Mouse (Mus musculus) stomach, postnatal 0 days (tissue): Measurements from ENCODE around the gene Nabp2. TPM values are rescaled to one million over a fixed set of nuclear protein-coding genes. Genes with fewer than 3 reads are reported as not detected.

Source experiments
- ATAC-seq: fragments of 200-750 bp; cut with Nextera tagmentation; 2 replicates; pipeline ENCODE4 v1.8.0; 2017; ENCODE audit not compliant: low FRiP score, low TSS enrichment
- DNase-seq: peaks from one replicate; pipeline ENCODE4 v3.0.0-alpha.2; 2016; ENCODE audit warnings: low spot score
- H3K27ac ChIP-seq: fragments of 300-500 bp; sonication (generic); replicated peaks from 2 replicates; pipeline ENCODE4 v1.5.1; 2014; ENCODE audit warnings: mild to moderate bottlenecking, control low read depth
- H3K27me3 ChIP-seq: fragments of 300-500 bp; sonication (generic); 2 replicates; pipeline ENCODE4 v1.6.1; 2014; ENCODE audit warnings: low read length; ENCODE audit not compliant: control insufficient read depth, insufficient read depth
- H3K36me3 ChIP-seq: fragments of 300-500 bp; sonication (generic); 2 replicates; pipeline ENCODE4 v1.6.1; 2014; ENCODE audit warnings: low read length, mixed read lengths; ENCODE audit not compliant: control insufficient read depth, insufficient read depth
- H3K4me1 ChIP-seq: fragments of 300-500 bp; sonication (generic); replicated peaks from 2 replicates; pipeline ENCODE4 v1.6.1; 2014; ENCODE audit warnings: antibody characterized with exemption; ENCODE audit not compliant: control insufficient read depth, insufficient read depth
- H3K4me2 ChIP-seq: fragments of 300-500 bp; sonication (generic); replicated peaks from 2 replicates; pipeline ENCODE4 v1.6.1; 2014; ENCODE audit warnings: low read depth, mild to moderate bottlenecking, control low read depth, moderate library complexity
- H3K4me3 ChIP-seq: fragments of 300-500 bp; sonication (generic); 2 replicates; pipeline ENCODE4 v1.5.1; 2014; ENCODE audit warnings: low read depth, low read length, control low read depth
- H3K9ac ChIP-seq: fragments of 300-500 bp; sonication (generic); 2 replicates; pipeline ENCODE4 v1.6.1; 2014; ENCODE audit warnings: mild to moderate bottlenecking, low read length, control low read depth, mixed read lengths
- H3K9me3 ChIP-seq: fragments of 300-500 bp; sonication (generic); 2 replicates; pipeline ENCODE4 v1.6.1; 2016; ENCODE audit warnings: low read length; ENCODE audit not compliant: control insufficient read depth
- CTCF ChIP-seq: IDR thresholded peaks from 2 replicates; pipeline ENCODE4 v1.5.1; 2016; ENCODE audit warnings: antibody characterized with exemption, low read depth, mild to moderate bottlenecking, moderate library complexity
- EP300 ChIP-seq: optimal IDR thresholded peaks from 2 replicates; pipeline ENCODE3; 2016; ENCODE audit warnings: antibody characterized with exemption
- WGBS: fragments of 180-500 bp; shearing (Covaris S2); extraction: QIAGEN DNeasy Blood & Tissue Kit; methylation state at CpG from one replicate; pipeline ENCODE4 v1.1.7; 2014; 5-methylcytosine and 5-hydroxymethylcytosine counted together
- polyA plus RNA-seq: library from polyadenylated mRNA; unstranded; fragments of >200 nt; fragmentation: Nextera tagmentation; extraction: Ambion mirVana; gene quantifications from 2 replicates; pipeline ENCODE4 v1.2.1, GENCODE M21; 2015

Gene Nabp2
- polyA plus RNA-seq, 1 experiment from 2014 or later: 54.4 TPM

GRCm38 (mm10) chr10:128379260-128379659, 32.0 kb downstream of the Nabp2 start:
- ATAC-seq: no peak
- no peak for TF ChIP-seq EP300
- no peak for TF ChIP-seq CTCF

GRCm38 (mm10) chr10:128378462-128378861, 32.8 kb downstream of the Nabp2 start:
- no peak for ATAC-seq
- peaks cover 3% of the 10 kb centered on the region; the same call in 1 of the 2 replicates for H3K4me1 ChIP-seq
- 58% methylated on average over 3 of the region's 3 CpGs for WGBS

More at GRCm38 (mm10) chr10:128379260-128379659, 32.0 kb downstream of the Nabp2 start:
- 93% methylated on average over 7 of the region's 7 CpGs for WGBS
- H3K4me2 ChIP-seq: no peak overlapping the region
- H3K9me3 ChIP-seq: no peaks in the 10 kb centered on the region
- no peak overlapping the region for H3K4me3 ChIP-seq
- no peak overlapping the region for H3K9ac ChIP-seq
- peaks cover 3% of the 10 kb centered on the region; the same call in 1 of the 2 replicates for H3K4me1 ChIP-seq
- no peak overlapping the region for H3K27ac ChIP-seq
- no peaks in the 10 kb centered on the region for H3K27me3 ChIP-seq
- peaks cover 28% of the 10 kb centered on the region for H3K36me3 ChIP-seq
- no peak for DNase-seq

GRCm38 (mm10) chr10:128377940-128378448, 33.3 kb downstream of the Nabp2 start:
- Histone ChIP-seq H3K36me3 (peaks cover 17% of the 10 kb centered on the region), H3K4me2 (peak overlapping the region; percentile 82), H3K27me3 (no peaks in the 10 kb centered on the region), H3K9ac (peak overlapping the region; percentile 96), H3K27ac (peak overlapping the region; percentile 93), H3K9me3 (no peaks in the 10 kb centered on the region), H3K4me1 (peaks cover 3% of the 10 kb centered on the region; the same call in 1 of the 2 replicates), H3K4me3 (peak overlapping the region; percentile 90)
- DNase-seq: no peak
- WGBS: 46% methylated on average over 14 of the region's 14 CpGs
- TF ChIP-seq CTCF (no peak), EP300 (no peak)
- ATAC-seq: no peak

More at GRCm38 (mm10) chr10:128378462-128378861, 32.8 kb downstream of the Nabp2 start:
- Histone ChIP-seq H3K27ac (no peak overlapping the region), H3K9ac (peak overlapping the region; percentile 96), H3K4me3 (no peak overlapping the region), H3K36me3 (peaks cover 21% of the 10 kb centered on the region), H3K27me3 (no peaks in the 10 kb centered on the region), H3K9me3 (no peaks in the 10 kb centered on the region), H3K4me2 (peak overlapping the region; percentile 82; the same call in 1 of the 2 replicates)
- DNase-seq: no peak
- TF ChIP-seq CTCF (no peak), EP300 (no peak)

GRCm38 (mm10) chr10:128377222-128377939, 33.9 kb downstream of the Nabp2 start:
- Histone ChIP-seq H3K27ac (peak overlapping the region; percentile 93), H3K9me3 (no peaks in the 10 kb centered on the region), H3K4me3 (peak overlapping the region; percentile 90)

GRCm38 (mm10) chr10:128376455-128377211, 34.7 kb downstream of the Nabp2 start, which contains the start of gene Ankrd52:
Gene Ankrd52, plus strand, starts transcription at chr10:128377115.
- H3K4me1 ChIP-seq: peaks cover 3% of the 10 kb centered on the region; the same call in 1 of the 2 replicates
- peak within 1 kb of the TSS; percentile 82 for H3K4me2 ChIP-seq
- peak within 1 kb of the TSS; percentile 93 for H3K27ac ChIP-seq
- peak; percentile 93 for ATAC-seq
- H3K4me3 ChIP-seq: peak within 1 kb of the TSS; percentile 90
- peak within 1 kb of the TSS; percentile 96 for H3K9ac ChIP-seq
- no peak for TF ChIP-seq EP300
- TF ChIP-seq CTCF: peak; percentile 63
- H3K27me3 ChIP-seq: no peaks in the 10 kb centered on the region
- peak; percentile 90 for DNase-seq
- H3K9me3 ChIP-seq: no peaks in the 10 kb centered on the region
- peaks cover 8% of the 10 kb centered on the region for H3K36me3 ChIP-seq
- 0% methylated on average over 41 of the region's 73 CpGs for WGBS

More at GRCm38 (mm10) chr10:128377222-128377939, 33.9 kb downstream of the Nabp2 start:
- Histone ChIP-seq H3K9ac (peak overlapping the region; percentile 96), H3K36me3 (peaks cover 11% of the 10 kb centered on the region), H3K27me3 (no peaks in the 10 kb centered on the region), H3K4me1 (peaks cover 3% of the 10 kb centered on the region; the same call in 1 of the 2 replicates), H3K4me2 (peak overlapping the region; percentile 82)
- DNase-seq: no peak
- WGBS: under 1% methylated on average over 36 of the region's 47 CpGs
- TF ChIP-seq CTCF: peak; percentile 20; the same call in 1 of the 2 replicates
- TF ChIP-seq EP300: no peak
- ATAC-seq: peak; percentile 75
